23 mouse cellular contexts compared by ENCODE assay signal in the genomic region with DNA sequence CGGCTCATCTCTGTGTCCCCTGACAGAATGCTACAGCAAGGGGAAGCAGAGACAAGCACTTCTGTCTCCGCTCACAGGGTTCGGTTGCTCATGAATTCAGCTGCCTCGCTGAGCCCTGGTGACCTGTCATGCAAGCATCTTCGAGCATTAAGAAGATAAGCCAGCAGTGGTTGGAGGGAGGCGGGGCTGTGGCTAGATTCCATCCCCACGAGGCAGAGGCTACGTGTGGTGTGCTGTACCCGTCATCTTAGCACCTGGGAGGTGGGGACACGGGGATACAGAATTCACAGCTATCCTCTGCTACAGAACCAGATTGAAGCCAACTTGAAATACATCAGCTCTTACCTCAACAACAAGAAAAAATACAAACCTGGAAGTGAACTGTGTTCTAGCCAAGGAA.
DNase-seq lines count a peak whose midpoint lies in the region; ATAC-seq and TF ChIP-seq lines count a peak whose summit lies in the region.
"Had no signal": no experiment of that assay in that cellular context is flagged by ENCODE, and none has a peak within 500 bp of the region (broad histone marks: within the 10 kb centered on the region; RNA-seq: fewer than 3 reads in every experiment).

No protein-coding gene starts in this region.

- H3K4me1 ChIP-seq in heart, embryonic 13.5 days: peaks cover 30% of the 10 kb centered on the region
- H3K4me1 ChIP-seq in heart, embryonic 15.5 days (replicated peaks): peaks cover 19% of the 10 kb centered on the region
- H3K4me1 ChIP-seq in heart, embryonic 12.5 days (replicated peaks): peaks cover 15% of the 10 kb centered on the region
- H3K4me1 ChIP-seq in heart, postnatal 0 days (ENCODE audit: control insufficient read depth, insufficient read depth): peaks cover 23% of the 10 kb centered on the region
- H3K4me1 ChIP-seq in heart, embryonic 11.5 days (ENCODE audit: control insufficient read depth, insufficient read depth, low read length): peaks cover 3% of the 10 kb centered on the region; the same call in 1 of the 2 replicates
- H3K4me1 ChIP-seq: embryonic facial prominence, embryonic 12.5 days; forebrain, embryonic 10.5 days; forebrain, embryonic 12.5 days had no signal

- no peak overlapping the region for H3K4me3 ChIP-seq in heart, embryonic 13.5 days
- no peak overlapping the region for H3K4me3 ChIP-seq in heart, embryonic 15.5 days
- H3K4me3 ChIP-seq in heart, embryonic 12.5 days: no peak overlapping the region
- no peak overlapping the region for H3K4me3 ChIP-seq in heart, postnatal 0 days (ENCODE audit: low read depth, low read length)
- no peak overlapping the region for H3K4me3 ChIP-seq in heart, embryonic 11.5 days (ENCODE audit: low read depth, low read length)
- H3K4me3 ChIP-seq: embryonic facial prominence, embryonic 12.5 days; embryonic facial prominence, embryonic 15.5 days; erythroblast, embryonic 14.5 days; forebrain, embryonic 10.5 days; forebrain, embryonic 12.5 days had no signal

- H3K4me2 ChIP-seq in heart, embryonic 13.5 days: peak overlapping the region; percentile 33
- peak overlapping the region; percentile 31; the same call in 1 of the 2 replicates for H3K4me2 ChIP-seq in heart, embryonic 15.5 days
- no peak overlapping the region for H3K4me2 ChIP-seq in heart, embryonic 12.5 days
- H3K4me2 ChIP-seq in heart, postnatal 0 days (ENCODE audit: low read depth, low read length): 0 out of 2 replicates have a peak overlapping the region, but pooled peaks have one; percentile 15
- no peak overlapping the region for H3K4me2 ChIP-seq in heart, embryonic 11.5 days
- H3K4me2 ChIP-seq: embryonic facial prominence, embryonic 12.5 days; embryonic facial prominence, embryonic 15.5 days; forebrain, embryonic 12.5 days had no signal

- H3K27ac ChIP-seq in heart, embryonic 13.5 days (replicated peaks): peak overlapping the region; percentile 42
- H3K27ac ChIP-seq in heart, embryonic 15.5 days: peak overlapping the region; percentile 70
- no peak overlapping the region for H3K27ac ChIP-seq in heart, embryonic 12.5 days (ENCODE audit: poor library complexity, severe bottlenecking)
- H3K27ac ChIP-seq in heart, postnatal 0 days (ENCODE audit: low read depth): peak overlapping the region; percentile 57
- H3K27ac ChIP-seq in heart, embryonic 11.5 days (ENCODE audit: low read depth, low read length): no peak overlapping the region
- H3K27ac ChIP-seq: embryonic facial prominence, embryonic 12.5 days; embryonic facial prominence, embryonic 15.5 days; forebrain, embryonic 10.5 days; forebrain, embryonic 12.5 days had no signal

- no peaks in the 10 kb centered on the region for H3K27me3 ChIP-seq in heart, embryonic 13.5 days (replicated peaks)
- no peaks in the 10 kb centered on the region for H3K27me3 ChIP-seq in heart, embryonic 15.5 days
- H3K27me3 ChIP-seq in heart, embryonic 12.5 days (replicated peaks): no peaks in the 10 kb centered on the region
- no peaks in the 10 kb centered on the region for H3K27me3 ChIP-seq in heart, postnatal 0 days (ENCODE audit: control insufficient read depth, insufficient read depth, low read length)
- no peaks in the 10 kb centered on the region for H3K27me3 ChIP-seq in heart, embryonic 11.5 days (ENCODE audit: control insufficient read depth, insufficient read depth, low read length)
- H3K27me3 ChIP-seq: embryonic facial prominence, embryonic 12.5 days; embryonic facial prominence, embryonic 15.5 days; forebrain, embryonic 12.5 days had no signal

- no peak for DNase-seq in heart, adult 11 months
- DNase-seq in heart, postnatal 0 days (ENCODE audit: low spot score): no peak
- DNase-seq: adrenal gland, adult 2 months; adrenal gland, postnatal 10 days; adrenal gland, postnatal 25 days; cerebellum, adult 11 months; cerebellum, adult 18-20 months; cerebellum, adult 8-10 months; cerebellum, adult 9-11 months; cerebellum, postnatal 14 days; cerebellum, postnatal 36 days; embryo, embryonic 11 days had no signal

- 30% methylated on average over 10 of the region's 10 CpGs for WGBS in heart, embryonic 13.5 days
- 34% methylated on average over 10 of the region's 10 CpGs for WGBS in heart, embryonic 15.5 days
- 32% methylated on average over 10 of the region's 10 CpGs for WGBS in heart, embryonic 12.5 days
- WGBS in heart, postnatal 0 days: 29% methylated on average over 10 of the region's 10 CpGs
- 37% methylated on average over 10 of the region's 10 CpGs for WGBS in heart, embryonic 11.5 days (ENCODE audit: insufficient replicate concordance)

- H3K36me3 ChIP-seq in heart, embryonic 13.5 days: peaks cover 11% of the 10 kb centered on the region
- no peaks in the 10 kb centered on the region; the same call in 1 of the 2 replicates for H3K36me3 ChIP-seq in heart, embryonic 15.5 days
- H3K36me3 ChIP-seq in heart, embryonic 12.5 days: peaks cover 7% of the 10 kb centered on the region
- no peaks in the 10 kb centered on the region for H3K36me3 ChIP-seq in heart, postnatal 0 days (replicated peaks; ENCODE audit: control insufficient read depth, insufficient read depth, low read length)
- no peaks in the 10 kb centered on the region for H3K36me3 ChIP-seq in heart, embryonic 11.5 days (ENCODE audit: control insufficient read depth, insufficient read depth, low read length)
- H3K36me3 ChIP-seq: embryonic facial prominence, embryonic 12.5 days; embryonic facial prominence, embryonic 15.5 days; forebrain, embryonic 10.5 days; forebrain, embryonic 12.5 days had no signal

- TF ChIP-seq CTCF in heart, postnatal 0 days (IDR thresholded peaks at IDR 0.05; ENCODE audit: low read depth): no peak

- no peaks in the 10 kb centered on the region for H3K9me3 ChIP-seq in heart, embryonic 13.5 days
- no peaks in the 10 kb centered on the region for H3K9me3 ChIP-seq in heart, embryonic 15.5 days (replicated peaks)
- 0 out of 2 replicates have a peak, but pooled peaks cover 5% of the 10 kb centered on the region for H3K9me3 ChIP-seq in heart, embryonic 12.5 days (replicated peaks)
- H3K9me3 ChIP-seq in heart, postnatal 0 days (replicated peaks; ENCODE audit: control insufficient read depth, low read length): no peaks in the 10 kb centered on the region
- no peaks in the 10 kb centered on the region for H3K9me3 ChIP-seq in heart, embryonic 11.5 days (replicated peaks; ENCODE audit: control insufficient read depth, low read length)
- H3K9me3 ChIP-seq: embryonic facial prominence, embryonic 12.5 days; embryonic facial prominence, embryonic 15.5 days; forebrain, embryonic 10.5 days; forebrain, embryonic 12.5 days had no signal

- no peak for ATAC-seq in heart, embryonic 13.5 days (ENCODE audit: extremely low read depth, insufficient number of reproducible peaks, low FRiP score, low TSS enrichment)
- ATAC-seq in heart, embryonic 15.5 days (replicated peaks; ENCODE audit: insufficient number of reproducible peaks, insufficient read depth, low FRiP score, low read depth): peak; percentile 82
- no peak for ATAC-seq in heart, embryonic 12.5 days (ENCODE audit: insufficient number of reproducible peaks, low FRiP score)
- peak; percentile 19; the same call in 1 of the 2 replicates for ATAC-seq in heart, postnatal 0 days (ENCODE audit: insufficient read depth, low read depth)
- ATAC-seq in heart, embryonic 11.5 days (replicated peaks; ENCODE audit: insufficient number of reproducible peaks, low FRiP score, low TSS enrichment): no peak
- ATAC-seq: forebrain, embryonic 14.5 days; forebrain, embryonic 16.5 days had no signal

- no peak for TF ChIP-seq EP300 in heart, postnatal 0 days (IDR thresholded peaks at IDR 0.05; ENCODE audit: low read depth)

- no peak overlapping the region; the same call in 1 of the 2 replicates for H3K9ac ChIP-seq in heart, embryonic 13.5 days
- H3K9ac ChIP-seq in heart, embryonic 15.5 days: no peak overlapping the region
- no peak overlapping the region for H3K9ac ChIP-seq in heart, embryonic 12.5 days
- H3K9ac ChIP-seq in heart, postnatal 0 days (replicated peaks; ENCODE audit: low read depth, low read length): no peak overlapping the region
- no peak overlapping the region for H3K9ac ChIP-seq in heart, embryonic 11.5 days (ENCODE audit: low read depth, low read length)
- H3K9ac ChIP-seq: embryonic facial prominence, embryonic 12.5 days; embryonic facial prominence, embryonic 15.5 days; forebrain, embryonic 12.5 days had no signal

Comparison
In these comparisons a context has a peak if more than half of its experiments do, and no peak if none do; other contexts are left out.
1. ATAC-seq: peak in heart, embryonic 15.5 days (single experiment) and heart, postnatal 0 days (single experiment); none in heart, embryonic 13.5 days (single experiment), heart, embryonic 12.5 days (single experiment) and heart, embryonic 11.5 days (single experiment).
2. H3K27ac ChIP-seq: peak in heart, embryonic 13.5 days (single experiment), heart, embryonic 15.5 days (single experiment) and heart, postnatal 0 days (single experiment); none in heart, embryonic 12.5 days (single experiment) and heart, embryonic 11.5 days (single experiment).
3. H3K4me2 ChIP-seq: peak in heart, embryonic 13.5 days (single experiment), heart, embryonic 15.5 days (single experiment) and heart, postnatal 0 days (single experiment); none in heart, embryonic 12.5 days (single experiment) and heart, embryonic 11.5 days (single experiment).